Mouse (Mus musculus) intestine, postnatal 0 days (tissue): ENCODE measurements around the gene Kcnk4. TPM values are rescaled to one million over a fixed set of nuclear protein-coding genes. Genes with fewer than 3 reads are reported as not detected.
"Not testable (repeated sequence)": the region's sequence is repeated elsewhere in the genome, so short reads cannot be mapped to it uniquely, and the experiment has no call there.

Source experiments
- ATAC-seq: fragments of 200-750 bp; cut with Nextera tagmentation; 2 replicates; pipeline ENCODE4 v1.8.0; 2017; ENCODE audit warnings: mild to moderate bottlenecking, moderate TSS enrichment, moderate library complexity
- H3K27ac ChIP-seq: fragments of 300-500 bp; sonication (generic); 2 replicates; pipeline ENCODE4 v1.5.1; 2014; ENCODE audit warnings: mild to moderate bottlenecking, low read depth, low read length, moderate library complexity
- H3K27me3 ChIP-seq: fragments of 300-500 bp; sonication (generic); replicated peaks from 2 replicates; pipeline ENCODE4 v1.6.1; 2014; ENCODE audit warnings: low read length, mixed read lengths; ENCODE audit not compliant: control insufficient read depth, insufficient read depth
- H3K36me3 ChIP-seq: fragments of 300-500 bp; sonication (generic); 2 replicates; pipeline ENCODE4 v1.6.1; 2014; ENCODE audit warnings: mild to moderate bottlenecking, moderate library complexity; ENCODE audit not compliant: control insufficient read depth, insufficient read depth
- H3K4me1 ChIP-seq: fragments of 300-500 bp; sonication (generic); replicated peaks from 2 replicates; pipeline ENCODE4 v1.6.1; 2014; ENCODE audit warnings: antibody characterized with exemption, low read length, mixed read lengths; ENCODE audit not compliant: control insufficient read depth, insufficient read depth
- H3K4me2 ChIP-seq: fragments of 300-500 bp; sonication (generic); replicated peaks from 2 replicates; pipeline ENCODE4 v1.6.1; 2014; ENCODE audit warnings: low read depth, mild to moderate bottlenecking, moderate library complexity
- H3K4me3 ChIP-seq: fragments of 300-500 bp; sonication (generic); 2 replicates; pipeline ENCODE4 v1.5.1; 2014; ENCODE audit warnings: low read depth, low read length
- H3K9ac ChIP-seq: fragments of 300-500 bp; sonication (generic); 2 replicates; pipeline ENCODE4 v1.6.1; 2014; ENCODE audit warnings: mild to moderate bottlenecking, low read depth, low read length
- H3K9me3 ChIP-seq: fragments of 300-500 bp; sonication (generic); 2 replicates; pipeline ENCODE4 v1.6.1; 2016; ENCODE audit warnings: mixed run types; ENCODE audit not compliant: control insufficient read depth
- CTCF ChIP-seq: sonication (generic); IDR thresholded peaks from 2 replicates; pipeline ENCODE4 v1.5.1; 2016; ENCODE audit warnings: low read depth, mild to moderate bottlenecking, control low read depth, antibody characterized with exemption, moderate library complexity
- WGBS: fragments of 180-500 bp; shearing (Covaris S2); extraction: QIAGEN DNeasy Blood & Tissue Kit; methylation state at CpG from one replicate; pipeline ENCODE4 v1.1.7; 2014; 5-methylcytosine and 5-hydroxymethylcytosine counted together
- polyA plus RNA-seq: library from polyadenylated mRNA; unstranded; fragments of >200 nt; fragmentation: Nextera tagmentation; extraction: Ambion mirVana; gene quantifications from 2 replicates; pipeline ENCODE4 v1.2.1, GENCODE M21; 2015

Gene Kcnk4
- polyA plus RNA-seq, 1 experiment from 2014 or later: 0.38 TPM

- Histone ChIP-seq H3K9me3 (no peaks in the 10 kb centered on the region), H3K4me2 (no peak overlapping the region), H3K4me3 (no peak overlapping the region), H3K36me3 (peaks cover 26% of the 10 kb centered on the region; the same call in 1 of the 2 replicates), H3K27ac (peak overlapping the region; percentile 64), H3K27me3 (no peaks in the 10 kb centered on the region), H3K9ac (no peak overlapping the region), H3K4me1 (peaks cover 4% of the 10 kb centered on the region; the same call in 1 of the 2 replicates)
- 87% methylated on average over 11 of the region's 11 CpGs for WGBS
- TF ChIP-seq CTCF: no peak
- no peak for ATAC-seq
Observed at GRCm38 (mm10) chr19:6905498-6906159, 28.7 kb downstream of the Kcnk4 start.

- Histone ChIP-seq H3K9ac (no peak overlapping the region), H3K27me3 (no peaks in the 10 kb centered on the region), H3K4me1 (peaks cover 4% of the 10 kb centered on the region; the same call in 1 of the 2 replicates), H3K9me3 (no peaks in the 10 kb centered on the region), H3K36me3 (peaks cover 26% of the 10 kb centered on the region; the same call in 1 of the 2 replicates), H3K4me3 (no peak overlapping the region), H3K27ac (peak overlapping the region; percentile 64), H3K4me2 (no peak overlapping the region)
- ATAC-seq: no peak
- 60% methylated on average over 2 of the region's 2 CpGs for WGBS
- TF ChIP-seq CTCF: no peak
Observed at GRCm38 (mm10) chr19:6904846-6905245, 29.5 kb downstream of the Kcnk4 start.

- Histone ChIP-seq H3K4me2 (no peak overlapping the region), H3K27ac (no peak overlapping the region), H3K9me3 (no peaks in the 10 kb centered on the region), H3K4me1 (peaks cover 3% of the 10 kb centered on the region; the same call in 1 of the 2 replicates), H3K36me3 (peaks cover 26% of the 10 kb centered on the region; the same call in 1 of the 2 replicates), H3K4me3 (no peak overlapping the region), H3K9ac (no peak overlapping the region), H3K27me3 (no peaks in the 10 kb centered on the region)
- WGBS: 96% methylated on average over 1 of the region's 1 CpGs
- no peak for ATAC-seq
- no peak for TF ChIP-seq CTCF
Observed at GRCm38 (mm10) chr19:6903031-6903430, 31.3 kb downstream of the Kcnk4 start.

GRCm38 (mm10) chr19:6899641-6900040 lies 34.7 kb downstream of the Kcnk4 start:
- 45% methylated on average over 4 of the region's 4 CpGs for WGBS
- Histone ChIP-seq H3K4me1 (no peaks in the 10 kb centered on the region), H3K4me3 (no peak overlapping the region), H3K27me3 (no peaks in the 10 kb centered on the region), H3K27ac (peak overlapping the region; percentile 35; the same call in 1 of the 2 replicates), H3K9ac (no peak overlapping the region), H3K36me3 (peaks cover 2% of the 10 kb centered on the region; the same call in 1 of the 2 replicates), H3K9me3 (no peaks in the 10 kb centered on the region), H3K4me2 (no peak overlapping the region)
- peak; percentile 63; the same call in 1 of the 2 replicates for ATAC-seq
- no peak for TF ChIP-seq CTCF

GRCm38 (mm10) chr19:6895608-6896305 lies 38.6 kb downstream of the Kcnk4 start:
- WGBS: 76% methylated on average over 18 of the region's 18 CpGs
- H3K9ac ChIP-seq: not testable (repeated sequence)

GRCm38 (mm10) chr19:6893731-6894451 lies 40.4 kb downstream of the Kcnk4 start:
- Histone ChIP-seq H3K36me3 (no peaks in the 10 kb centered on the region), H3K4me1 (no peaks in the 10 kb centered on the region), H3K4me3 (no peak overlapping the region), H3K27me3 (no peaks in the 10 kb centered on the region), H3K27ac (no peak overlapping the region), H3K9ac (no peak overlapping the region), H3K4me2 (no peak overlapping the region), H3K9me3 (no peaks in the 10 kb centered on the region)
- no peak for TF ChIP-seq CTCF
- WGBS: 90% methylated on average over 14 of the region's 14 CpGs
- ATAC-seq: 0 out of 2 replicates have a peak, but pooled peaks have one; percentile 16

More at GRCm38 (mm10) chr19:6895608-6896305, 38.6 kb downstream of the Kcnk4 start:
- peak overlapping the region; percentile 17 for H3K4me2 ChIP-seq
- not testable (repeated sequence) for H3K4me3 ChIP-seq, ATAC-seq, H3K9me3 ChIP-seq, H3K36me3 ChIP-seq, H3K4me1 ChIP-seq, H3K27ac ChIP-seq, H3K27me3 ChIP-seq
